Mouse (Mus musculus) cerebellum, postnatal 36 days (tissue): ENCODE measurements at regions not wholly inside any gene's neighbourhood (a gene's known extent, or its start where the extent isn't known, plus 50 kb on each side); places are given as distances from the start of the nearest gene placed in this dataset.

Experiments
- DNase-seq, 2 experiments: peaks; one replicate each; pipeline ENCODE4 v3.0.0; 2021 to 2022; ENCODE audit warnings: mixed read lengths in 2 of 2

DNA sequence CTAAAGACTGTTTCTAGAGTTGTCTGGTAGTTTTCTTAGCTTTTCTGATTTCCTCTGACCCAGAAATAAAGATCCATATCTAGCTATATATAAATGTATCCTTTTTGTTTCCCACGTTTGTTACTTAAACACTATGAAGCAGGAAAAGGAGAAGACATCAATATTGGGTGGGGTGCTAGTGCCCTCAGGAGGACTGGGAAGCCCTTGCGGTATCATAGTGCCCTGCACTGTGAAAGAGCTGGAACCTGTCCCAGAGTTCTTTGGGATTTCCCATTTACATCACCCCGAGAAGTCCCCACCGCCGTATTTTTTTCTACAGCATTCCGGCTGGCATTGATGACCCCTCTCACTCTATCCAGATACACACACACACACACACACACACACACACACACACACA, 119.3 kb upstream of the Hmgn3 start:
- DNase-seq: no peak

DNA sequence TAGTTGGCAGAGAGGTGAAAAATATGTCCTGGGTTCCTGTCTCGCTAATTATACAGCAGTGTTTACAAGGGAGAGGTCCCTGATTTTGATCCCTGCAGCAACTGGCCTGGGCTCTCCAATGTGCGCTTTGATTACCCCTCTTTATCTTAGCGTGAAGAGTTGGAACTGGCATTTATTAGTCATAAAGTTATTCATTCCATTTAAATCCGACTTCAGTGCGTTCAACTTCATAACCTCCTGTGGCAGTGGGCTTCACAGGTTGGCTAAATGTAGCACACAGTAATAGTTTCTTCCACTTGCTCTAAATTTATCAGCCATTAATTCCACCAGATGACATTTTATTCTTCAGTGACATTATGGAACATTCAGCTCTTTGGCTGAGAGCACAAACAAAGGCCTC, 113.0 kb upstream of the Hmgn3 start:
- no peak for DNase-seq

DNA sequence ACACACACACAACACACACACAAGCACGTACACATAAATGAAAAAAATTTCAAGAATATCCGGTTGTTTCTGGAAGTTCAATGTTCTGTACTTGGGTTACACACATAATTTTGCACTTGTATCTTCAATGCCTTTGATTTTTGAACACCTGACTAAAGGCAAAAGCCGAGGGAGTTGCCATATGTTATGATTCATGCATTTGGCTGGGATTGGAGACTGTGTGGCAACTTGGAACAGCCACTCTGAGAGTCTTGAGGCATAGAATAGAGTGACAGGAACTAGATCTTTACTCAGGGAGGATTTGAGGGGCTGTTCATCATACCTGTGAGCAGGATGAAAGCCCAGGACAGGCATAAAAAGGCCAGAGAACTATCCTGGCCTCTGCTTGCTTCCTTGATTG, 112.5 kb upstream of the Hmgn3 start:
- peak in 1 of 2 experiments; percentile 14 for DNase-seq

DNA sequence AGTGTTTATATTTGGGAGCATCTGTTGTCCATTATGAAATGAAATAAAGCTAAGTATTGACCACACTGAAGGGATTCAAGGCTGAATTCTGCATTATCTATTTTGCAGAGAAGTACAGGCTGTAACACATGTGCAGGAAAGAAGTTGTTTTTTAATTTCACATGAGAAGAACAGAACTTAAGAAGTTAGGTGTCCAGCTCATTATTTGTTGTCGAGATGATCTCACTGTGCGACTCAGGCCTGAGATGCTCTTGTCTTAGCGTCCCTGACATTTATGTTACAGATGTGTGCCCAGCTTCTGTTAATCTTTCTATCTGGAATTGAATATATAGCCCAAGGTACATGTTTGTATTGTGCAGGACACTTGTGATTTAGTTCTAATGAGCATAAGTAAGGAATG, 112.0 kb upstream of the Hmgn3 start:
- no peak for DNase-seq

DNA sequence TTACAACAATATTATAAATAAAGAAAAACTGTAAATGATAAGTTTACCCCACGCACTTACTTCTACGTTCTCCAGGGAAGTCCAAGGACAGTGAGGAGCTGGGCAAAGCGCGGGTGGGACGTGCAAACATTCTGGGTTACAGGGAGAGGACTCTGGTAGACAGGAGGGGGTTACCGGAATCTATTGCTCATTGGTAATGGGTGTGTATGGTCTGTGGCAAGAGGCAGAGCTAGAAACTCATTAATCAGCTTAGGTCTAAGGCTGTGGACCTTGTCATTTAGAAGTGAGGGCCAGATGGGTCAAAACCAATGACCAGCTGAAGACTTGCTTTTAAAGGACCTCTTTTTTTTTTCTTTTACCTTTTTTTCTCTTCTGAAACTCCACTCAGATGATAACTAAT, 107.9 kb upstream of the Hmgn3 start:
- DNase-seq: no peak

DNA sequence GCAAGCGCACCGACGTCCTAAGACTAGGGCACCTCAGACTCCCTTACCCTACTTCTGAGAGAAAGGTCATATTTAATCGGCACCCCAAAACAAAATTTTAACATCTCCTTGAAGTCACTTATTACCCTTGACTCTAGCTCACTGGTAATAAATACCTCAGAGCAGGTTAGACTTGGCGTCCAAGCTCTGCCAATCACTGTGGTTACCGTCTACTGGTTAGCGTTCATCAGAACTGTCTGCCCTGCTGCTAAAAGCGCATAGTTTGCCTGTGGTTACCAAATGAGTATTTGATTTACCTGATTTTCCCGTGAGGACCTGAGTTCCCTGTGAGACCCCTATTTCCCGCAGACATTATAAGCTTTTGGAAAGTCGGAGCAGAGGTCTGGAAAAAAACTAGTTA, 107.3 kb upstream of the Hmgn3 start:
- DNase-seq: no peak

DNA sequence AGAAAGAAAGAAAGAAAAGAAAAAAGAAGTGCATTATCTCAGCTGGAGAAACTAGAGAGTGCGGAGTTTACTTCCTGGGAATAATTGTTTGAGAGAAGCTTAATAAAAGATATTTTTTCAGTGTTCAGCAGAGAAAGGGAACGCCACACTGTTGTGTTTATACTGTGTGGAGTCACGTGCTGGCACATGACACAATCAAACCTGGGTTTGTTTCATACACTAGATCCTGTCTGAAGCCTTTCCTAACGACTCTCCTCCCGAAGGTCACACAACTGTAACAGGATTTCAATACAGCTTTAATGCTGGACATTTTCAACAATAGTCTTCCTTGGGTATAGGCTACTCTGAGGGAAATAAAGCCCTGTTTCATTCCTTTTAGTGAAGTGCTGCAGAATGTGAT, 105.3 kb upstream of the Hmgn3 start:
- no peak for DNase-seq

DNA sequence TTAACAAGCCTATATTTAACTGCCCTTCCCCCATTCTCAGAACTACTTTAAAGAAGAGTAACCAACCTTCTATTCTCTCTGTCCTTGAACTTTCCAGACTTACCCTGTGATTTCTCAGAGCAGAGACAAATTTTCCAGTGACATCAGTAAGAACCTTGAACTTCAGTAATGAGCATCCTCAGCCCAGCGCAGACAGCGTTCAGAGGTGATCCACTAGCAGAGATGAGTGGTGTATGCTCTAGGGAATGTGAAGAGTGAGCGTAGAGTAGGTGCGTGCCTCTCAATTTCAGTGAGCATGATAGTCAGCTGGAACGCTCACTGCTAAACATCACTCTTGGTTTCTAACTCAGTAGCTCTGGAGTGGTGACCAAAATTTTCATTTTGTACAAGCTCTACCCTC, 103.4 kb upstream of the Hmgn3 start:
- no peak for DNase-seq

DNA sequence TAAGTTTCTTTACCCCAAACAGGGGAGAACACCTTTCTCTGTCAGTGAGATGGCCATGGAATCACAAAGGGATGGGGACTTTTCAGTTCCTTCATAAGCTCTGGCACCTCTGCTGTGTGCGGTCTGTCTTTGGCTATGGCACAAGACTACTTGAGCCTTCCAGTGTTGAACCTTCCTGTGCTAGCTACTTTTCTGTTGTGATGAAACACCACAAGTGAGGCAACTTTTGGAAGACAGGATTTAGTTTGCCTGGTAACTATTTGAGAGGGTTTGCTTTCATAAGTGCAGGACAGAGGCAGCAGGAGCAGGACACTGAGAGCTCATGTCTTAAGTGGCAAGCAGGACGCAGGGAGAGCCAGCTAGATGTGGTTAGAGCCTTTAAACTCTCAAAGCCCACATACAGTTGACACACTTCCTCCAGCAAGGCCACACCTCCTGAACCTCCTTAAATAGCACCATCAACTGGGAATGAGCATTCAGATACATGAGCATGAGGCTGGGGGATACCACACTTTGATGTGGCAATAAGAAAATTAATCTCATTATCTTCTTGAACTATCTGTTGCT, 101.8 kb upstream of the Hmgn3 start:
- DNase-seq: no peak

DNA sequence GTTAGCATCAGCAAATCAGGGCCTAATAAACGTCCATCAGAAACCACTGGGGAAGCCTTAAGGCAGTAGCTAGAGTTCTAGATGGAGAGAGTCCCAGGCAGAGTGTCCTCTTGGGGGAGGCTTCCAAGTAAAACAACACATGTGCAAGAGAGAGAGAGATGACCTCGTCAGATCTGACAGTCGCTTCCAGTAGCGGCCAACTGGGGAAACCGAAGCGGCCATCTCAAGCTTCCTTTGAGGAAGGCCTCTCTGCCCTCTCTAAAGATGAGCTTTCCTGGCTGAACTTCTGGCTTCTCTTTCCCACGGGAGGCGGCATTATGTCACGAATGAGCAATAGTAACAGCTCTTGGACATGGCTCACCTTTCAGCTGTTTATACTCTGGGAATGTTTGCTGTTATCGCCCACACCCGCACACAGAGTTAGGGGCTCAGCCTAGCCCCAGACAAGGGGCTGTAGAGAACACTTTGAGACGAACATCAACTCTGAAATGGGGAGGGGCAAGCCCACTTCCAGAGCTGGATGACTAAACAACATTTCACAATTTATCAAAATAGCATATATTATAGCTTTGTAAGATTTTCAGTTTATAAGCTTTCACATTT, 100.7 kb upstream of the Hmgn3 start:
- no peak for DNase-seq

DNA sequence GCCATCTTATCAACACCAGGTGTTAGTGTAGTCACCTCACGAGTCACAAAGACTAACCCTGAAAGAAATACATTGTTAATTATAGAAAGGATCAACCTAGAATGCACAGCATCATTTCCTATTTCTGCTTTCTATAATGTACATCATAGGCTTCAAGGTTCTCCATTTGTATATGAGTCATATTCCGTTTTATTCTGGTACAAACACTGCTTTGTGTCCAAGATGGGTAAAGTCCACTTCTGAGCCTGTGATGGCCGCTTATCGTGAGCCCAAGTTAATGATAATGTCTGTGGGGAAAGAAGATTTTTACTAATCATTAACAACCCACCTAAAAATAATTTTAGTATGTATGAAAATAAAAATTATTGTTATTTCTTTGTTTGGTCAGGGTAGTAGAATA, 94.6 kb upstream of the Hmgn3 start:
- no peak for DNase-seq

DNA sequence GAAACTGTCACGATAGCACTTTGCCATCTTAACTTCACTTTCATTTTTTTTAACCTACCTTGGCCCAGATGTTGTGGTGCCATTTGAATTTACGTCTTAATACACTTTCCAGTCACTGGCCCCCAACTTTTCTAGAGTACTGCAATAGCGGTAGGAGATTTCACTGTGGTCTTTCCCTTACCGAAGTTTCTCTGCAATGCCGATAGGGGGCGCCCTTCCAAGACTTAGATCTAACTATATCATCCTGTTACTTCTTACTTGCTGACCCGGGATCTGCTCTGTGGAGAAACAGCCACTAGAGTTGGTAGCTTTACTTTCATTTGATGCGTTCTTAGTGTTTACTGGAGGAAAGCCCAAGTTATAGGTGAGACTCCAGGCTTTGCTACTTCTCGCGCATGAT, 92.6 kb upstream of the Hmgn3 start:
- no peak for DNase-seq

DNA sequence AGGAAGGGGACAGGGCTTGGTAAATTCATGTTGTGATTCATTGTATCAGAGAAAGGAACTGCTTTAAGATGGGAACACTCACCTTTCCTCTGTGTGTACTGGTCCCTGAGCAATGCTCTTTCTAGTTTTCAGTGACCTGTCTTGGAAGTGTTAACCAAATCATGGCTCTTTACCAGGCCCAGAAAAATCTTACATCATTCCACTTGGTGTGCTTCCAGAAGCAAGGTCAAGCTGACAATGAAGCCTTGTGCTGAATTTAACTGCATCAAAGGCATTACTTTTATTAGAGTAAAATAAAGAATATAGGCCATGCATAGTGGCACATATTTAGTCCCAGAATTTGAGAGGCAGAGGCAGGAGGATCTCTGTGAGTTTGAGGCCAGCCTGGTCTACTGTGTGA, 75.4 kb upstream of the Hmgn3 start:
- DNase-seq: no peak

DNA sequence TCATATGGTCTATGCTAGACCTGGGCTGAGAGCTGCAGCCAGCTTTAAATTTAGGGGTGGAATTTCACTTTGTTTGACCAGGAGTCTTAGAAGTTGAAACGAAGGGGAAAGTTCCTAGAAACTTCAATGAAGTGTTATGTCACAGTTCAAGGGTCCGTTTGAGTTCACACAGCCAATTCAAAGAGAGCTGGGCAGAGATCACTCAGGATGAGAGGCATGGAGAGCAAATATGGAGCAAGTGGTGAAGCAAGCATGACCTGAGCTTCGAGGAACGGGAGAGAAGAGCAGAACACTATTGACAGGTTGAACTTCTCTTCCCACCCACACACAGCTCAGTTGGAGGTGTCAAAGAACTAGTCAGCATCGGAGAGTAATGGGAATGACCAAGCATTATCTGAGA, 56.1 kb upstream of the Hmgn3 start:
- DNase-seq: no peak

DNA sequence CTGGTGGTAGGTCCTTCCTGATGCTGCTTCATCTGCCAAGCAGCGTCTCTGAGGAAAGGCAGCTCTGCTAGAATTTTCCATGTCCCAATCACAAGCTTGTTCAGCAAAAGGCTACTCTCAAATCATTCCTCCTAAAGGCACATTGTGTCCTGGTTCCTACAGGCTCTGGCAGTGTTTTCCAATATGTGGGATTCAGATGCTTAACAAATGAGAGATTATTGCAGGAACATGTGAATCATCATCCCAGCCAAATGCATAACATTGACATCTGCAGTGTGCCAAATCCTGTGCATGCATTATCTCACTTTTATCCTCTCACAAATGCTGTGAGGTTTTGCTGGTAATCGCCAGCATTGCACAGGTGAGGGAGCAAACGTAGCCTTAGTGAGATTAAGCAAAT, 53.3 kb upstream of the Hmgn3 start:
- DNase-seq: no peak

DNA sequence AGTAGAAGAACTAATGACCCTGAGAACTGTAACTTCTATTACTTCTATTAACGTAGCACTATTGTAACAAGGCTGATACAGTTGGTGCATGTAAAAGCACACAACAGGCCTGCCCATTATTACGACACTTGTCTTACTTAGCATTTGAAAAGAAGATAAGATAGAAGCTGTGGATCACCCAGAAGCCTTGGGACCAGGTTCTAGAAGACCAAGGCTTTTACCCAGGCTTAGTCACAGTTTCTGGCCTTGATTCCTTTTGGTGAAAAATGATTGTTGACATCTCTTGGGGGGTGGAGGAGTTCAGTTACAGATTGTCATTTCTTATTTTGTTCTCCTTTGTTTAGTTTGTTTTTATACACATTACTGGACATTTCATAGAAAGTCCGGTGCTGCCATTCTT, 52.7 kb upstream of the Hmgn3 start:
- no peak for DNase-seq

DNA sequence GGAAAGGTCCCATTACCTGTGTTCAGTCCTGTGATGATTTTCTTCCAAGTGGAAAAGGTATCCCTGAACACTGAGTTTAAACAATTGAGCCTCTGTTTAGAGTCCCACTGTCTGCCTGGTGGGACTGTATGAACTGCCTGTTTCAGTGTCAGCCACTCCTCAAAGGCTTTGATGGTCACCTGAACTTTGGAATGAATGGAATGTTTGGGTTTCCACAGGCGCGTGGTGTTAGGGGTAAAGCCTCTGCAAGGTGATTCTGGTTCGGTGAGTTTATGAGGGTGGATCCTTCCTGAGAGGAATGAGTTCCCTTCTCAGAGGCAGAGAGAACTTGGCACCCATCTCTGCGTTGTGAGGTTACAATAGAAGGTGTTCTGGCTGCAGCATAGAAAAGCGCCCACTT, 50.5 kb upstream of the Hmgn3 start:
- no peak for DNase-seq
